Mouse (Mus musculus) embryonic facial prominence, embryonic 15.5 days (tissue): ENCODE measurements around the gene Igf1. TPM values are rescaled to one million over a fixed set of nuclear protein-coding genes. Genes with fewer than 3 reads are reported as not detected.

ENCODE experiments used
- ATAC-seq: fragments of 200-750 bp; cut with Nextera tagmentation; 2 replicates; pipeline ENCODE4 v1.8.0; 2017; ENCODE audit warnings: low read depth, moderate TSS enrichment; ENCODE audit not compliant: insufficient number of reproducible peaks, low FRiP score, low TSS enrichment
- H3K27ac ChIP-seq: fragments of 300-500 bp; sonication (generic); replicated peaks from 2 replicates; pipeline ENCODE4 v1.5.1; 2015; ENCODE audit warnings: mild to moderate bottlenecking, inconsistent platforms
- H3K27me3 ChIP-seq: fragments of 300-500 bp; sonication (generic); 2 replicates; pipeline ENCODE4 v1.6.1; 2015; ENCODE audit warnings: inconsistent platforms
- H3K36me3 ChIP-seq: fragments of 300-500 bp; sonication (generic); 2 replicates; pipeline ENCODE4 v1.6.1; 2015; ENCODE audit warnings: mild to moderate bottlenecking, inconsistent platforms
- H3K4me1 ChIP-seq: fragments of 300-500 bp; sonication (generic); 2 replicates; pipeline ENCODE4 v1.6.1; 2015; ENCODE audit warnings: inconsistent platforms
- H3K4me2 ChIP-seq: fragments of 300-500 bp; sonication (generic); replicated peaks from 2 replicates; pipeline ENCODE4 v1.6.1; 2015; ENCODE audit warnings: mild to moderate bottlenecking, inconsistent platforms
- H3K4me3 ChIP-seq: fragments of 300-500 bp; sonication (generic); replicated peaks from 2 replicates; pipeline ENCODE4 v1.5.1; 2015; ENCODE audit warnings: mild to moderate bottlenecking, inconsistent platforms
- H3K9ac ChIP-seq: fragments of 300-500 bp; sonication (generic); 2 replicates; pipeline ENCODE4 v1.6.1; 2015; ENCODE audit warnings: inconsistent platforms
- H3K9me3 ChIP-seq: fragments of 300-500 bp; sonication (generic); replicated peaks from 2 replicates; pipeline ENCODE4 v1.6.1; 2016; ENCODE audit warnings: inconsistent platforms
- WGBS: fragments of 180-500 bp; shearing (Covaris S2); methylation state at CpG from one replicate; pipeline ENCODE4 v1.1.7; 2015; 5-methylcytosine and 5-hydroxymethylcytosine counted together
- polyA plus RNA-seq: library from polyadenylated mRNA; unstranded; fragments of >200 nt; fragmentation: Nextera tagmentation; extraction: Ambion mirVana; gene quantifications from 2 replicates; pipeline ENCODE4 v1.2.1, GENCODE M21; 2015

Gene Igf1
- polyA plus RNA-seq, 1 experiment from 2014 or later: 62.8 TPM

GRCm38 (mm10) chr10:87844917-87845552, 13.0 kb upstream of the Igf1 start:
- H3K9ac ChIP-seq: no peak overlapping the region
- no peak overlapping the region for H3K4me3 ChIP-seq
- no peaks in the 10 kb centered on the region for H3K9me3 ChIP-seq
- ATAC-seq: no peak
- no peaks in the 10 kb centered on the region for H3K27me3 ChIP-seq
- no peak overlapping the region for H3K4me2 ChIP-seq
- no peaks in the 10 kb centered on the region for H3K36me3 ChIP-seq
- H3K4me1 ChIP-seq: no peaks in the 10 kb centered on the region
- no peak overlapping the region for H3K27ac ChIP-seq
- WGBS: 42% methylated on average over 8 of the region's 8 CpGs

GRCm38 (mm10) chr10:87847882-87848281, 10.2 kb upstream of the Igf1 start:
- 42% methylated on average over 4 of the region's 4 CpGs for WGBS

GRCm38 (mm10) chr10:87848419-87848818, 9.6 kb upstream of the Igf1 start:
- no peak for ATAC-seq
- H3K4me1 ChIP-seq: no peaks in the 10 kb centered on the region
- H3K27ac ChIP-seq: no peak overlapping the region
- no peak overlapping the region for H3K4me3 ChIP-seq
- no peaks in the 10 kb centered on the region for H3K36me3 ChIP-seq
- 59% methylated on average over 2 of the region's 2 CpGs for WGBS
- H3K9me3 ChIP-seq: no peaks in the 10 kb centered on the region
- H3K9ac ChIP-seq: no peak overlapping the region
- no peak overlapping the region for H3K4me2 ChIP-seq
- H3K27me3 ChIP-seq: no peaks in the 10 kb centered on the region

More at GRCm38 (mm10) chr10:87847882-87848281, 10.2 kb upstream of the Igf1 start:
- no peak for ATAC-seq
- no peaks in the 10 kb centered on the region for H3K36me3 ChIP-seq
- H3K27ac ChIP-seq: no peak overlapping the region
- no peaks in the 10 kb centered on the region for H3K27me3 ChIP-seq
- no peak overlapping the region for H3K4me3 ChIP-seq
- H3K9me3 ChIP-seq: no peaks in the 10 kb centered on the region
- H3K4me1 ChIP-seq: no peaks in the 10 kb centered on the region
- no peak overlapping the region for H3K9ac ChIP-seq
- no peak overlapping the region for H3K4me2 ChIP-seq

GRCm38 (mm10) chr10:87851492-87851891, 6.6 kb upstream of the Igf1 start:
- H3K4me2 ChIP-seq: no peak overlapping the region
- H3K36me3 ChIP-seq: no peaks in the 10 kb centered on the region
- H3K9me3 ChIP-seq: no peaks in the 10 kb centered on the region
- ATAC-seq: no peak
- H3K27ac ChIP-seq: no peak overlapping the region
- WGBS: 41% methylated on average over 3 of the region's 3 CpGs
- no peaks in the 10 kb centered on the region for H3K27me3 ChIP-seq
- no peak overlapping the region for H3K4me3 ChIP-seq
- peaks cover 8% of the 10 kb centered on the region; the same call in 1 of the 2 replicates for H3K4me1 ChIP-seq
- no peak overlapping the region for H3K9ac ChIP-seq

GRCm38 (mm10) chr10:87854408-87854807, 3.7 kb upstream of the Igf1 start:
- peaks cover 31% of the 10 kb centered on the region for H3K4me1 ChIP-seq
- no peak overlapping the region for H3K9ac ChIP-seq
- H3K27ac ChIP-seq: no peak overlapping the region
- 3% methylated on average over 5 of the region's 5 CpGs for WGBS
- H3K4me2 ChIP-seq: no peak overlapping the region
- no peaks in the 10 kb centered on the region for H3K9me3 ChIP-seq
- H3K27me3 ChIP-seq: no peaks in the 10 kb centered on the region
- no peak for ATAC-seq
- H3K4me3 ChIP-seq: no peak overlapping the region
- no peaks in the 10 kb centered on the region for H3K36me3 ChIP-seq

- no peak overlapping the region for H3K9ac ChIP-seq
- no peak overlapping the region for H3K4me3 ChIP-seq
- H3K9me3 ChIP-seq: no peaks in the 10 kb centered on the region
- WGBS: 67% methylated on average over 13 of the region's 13 CpGs
- H3K27me3 ChIP-seq: no peaks in the 10 kb centered on the region
- no peak overlapping the region for H3K27ac ChIP-seq
- H3K4me1 ChIP-seq: peaks cover 40% of the 10 kb centered on the region
- ATAC-seq: no peak
- H3K4me2 ChIP-seq: no peak overlapping the region
- H3K36me3 ChIP-seq: no peaks in the 10 kb centered on the region
These were observed 2.5 kb upstream of the Igf1 start for GRCm38 (mm10) chr10:87855423-87856122.

- Histone ChIP-seq H3K4me1 (peaks cover 47% of the 10 kb centered on the region), H3K4me2 (no peak overlapping the region), H3K36me3 (no peaks in the 10 kb centered on the region), H3K4me3 (no peak overlapping the region), H3K27me3 (no peaks in the 10 kb centered on the region), H3K9ac (no peak overlapping the region), H3K9me3 (no peaks in the 10 kb centered on the region), H3K27ac (0 out of 2 replicates have a peak overlapping the region, but pooled peaks have one; percentile 12)
- no peak for ATAC-seq
- WGBS: 47% methylated on average over 8 of the region's 8 CpGs
These were observed 680 bp upstream of the Igf1 start for GRCm38 (mm10) chr10:87857215-87857955.

GRCm38 (mm10) chr10:87858939-87859338, 874 bp downstream of the Igf1 start:
- H3K27ac ChIP-seq: peak overlapping the region; percentile 92
- no peaks in the 10 kb centered on the region for H3K36me3 ChIP-seq
- H3K27me3 ChIP-seq: no peaks in the 10 kb centered on the region
- H3K9me3 ChIP-seq: no peaks in the 10 kb centered on the region
- 3% methylated on average over 6 of the region's 6 CpGs for WGBS
- no peak overlapping the region for H3K9ac ChIP-seq
- no peak; the same call in 1 of the 2 replicates for ATAC-seq
- peak overlapping the region; percentile 75 for H3K4me2 ChIP-seq
- H3K4me1 ChIP-seq: peaks cover 51% of the 10 kb centered on the region
- H3K4me3 ChIP-seq: peak overlapping the region; percentile 51

GRCm38 (mm10) chr10:87859453-87859852, 1.4 kb downstream of the Igf1 start:
- peak overlapping the region; percentile 51 for H3K4me3 ChIP-seq
- no peaks in the 10 kb centered on the region for H3K27me3 ChIP-seq
- ATAC-seq: no peak
- peaks cover 51% of the 10 kb centered on the region for H3K4me1 ChIP-seq
- H3K9ac ChIP-seq: peak overlapping the region; percentile 33; the same call in 1 of the 2 replicates
- H3K9me3 ChIP-seq: no peaks in the 10 kb centered on the region
- WGBS: 2% methylated on average over 10 of the region's 10 CpGs
- peak overlapping the region; percentile 75 for H3K4me2 ChIP-seq
- H3K36me3 ChIP-seq: no peaks in the 10 kb centered on the region
- H3K27ac ChIP-seq: peak overlapping the region; percentile 92

GRCm38 (mm10) chr10:87860181-87861103, 2.4 kb downstream of the Igf1 start:
- H3K36me3 ChIP-seq: no peaks in the 10 kb centered on the region
- H3K27me3 ChIP-seq: no peaks in the 10 kb centered on the region
- H3K27ac ChIP-seq: peak overlapping the region; percentile 92
- under 1% methylated on average over 30 of the region's 30 CpGs for WGBS
- H3K9ac ChIP-seq: peak overlapping the region; percentile 34
- no peaks in the 10 kb centered on the region for H3K9me3 ChIP-seq
- peak overlapping the region; percentile 51 for H3K4me3 ChIP-seq
- no peak for ATAC-seq
- H3K4me1 ChIP-seq: peaks cover 51% of the 10 kb centered on the region
- peak overlapping the region; percentile 75 for H3K4me2 ChIP-seq
